Mouse (Mus musculus) stomach, postnatal 0 days (tissue): Measurements from ENCODE around the gene Fxyd1.

Experiments used
- CTCF ChIP-seq: IDR thresholded peaks from 2 replicates; pipeline ENCODE4 v1.5.1; 2016; ENCODE audit warnings: antibody characterized with exemption, low read depth, mild to moderate bottlenecking, moderate library complexity
- EP300 ChIP-seq: optimal IDR thresholded peaks from 2 replicates; pipeline ENCODE3; 2016; ENCODE audit warnings: antibody characterized with exemption

DNA sequence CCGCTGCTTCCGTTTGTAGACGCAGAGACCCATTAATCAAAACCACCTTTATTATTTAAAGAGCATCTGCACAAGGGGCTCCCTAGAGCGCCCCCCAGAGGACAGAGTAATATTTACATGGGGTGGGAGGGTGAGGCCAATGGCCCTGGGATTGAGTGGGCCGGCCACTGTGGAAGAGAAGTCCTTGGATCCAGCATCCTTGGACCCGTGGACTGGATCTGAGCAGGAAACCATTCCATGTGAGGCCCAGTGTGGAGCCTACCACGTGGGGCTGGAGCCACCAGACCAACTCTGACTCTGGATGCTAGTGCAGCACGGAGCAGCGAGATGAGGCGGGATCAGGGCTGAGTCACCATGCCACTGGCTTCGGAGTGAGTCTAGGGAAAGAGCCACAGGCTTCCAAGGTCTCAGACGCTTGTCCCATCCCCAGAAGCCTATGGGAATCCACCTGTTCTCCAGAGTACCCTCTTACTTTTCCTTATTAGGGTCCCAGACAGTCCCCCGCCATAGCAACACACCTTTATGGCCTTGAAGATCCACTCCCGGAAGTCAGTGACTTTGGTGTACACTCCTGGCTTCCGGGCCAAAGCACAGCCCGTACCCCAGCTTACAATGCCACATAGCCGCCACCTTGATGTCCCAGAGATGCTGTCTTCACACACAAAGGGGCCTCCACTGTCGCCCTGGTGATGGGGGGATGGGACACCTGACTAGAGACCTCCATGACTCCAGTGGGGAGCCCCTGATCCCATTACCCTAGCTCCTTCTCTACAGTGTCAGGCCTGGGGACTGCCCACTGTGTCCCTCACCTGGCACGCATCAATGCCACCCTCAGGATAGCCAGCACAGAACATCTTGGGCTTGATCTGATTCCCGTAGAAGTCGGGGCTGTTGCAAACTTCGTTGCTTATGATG, 42.0 kb upstream of the Fxyd1 start:
- TF ChIP-seq CTCF (peak; percentile 52), EP300 (no peak)
